Mouse (Mus musculus) layer of hippocampus, adult 11-12 months (tissue): ENCODE measurements around the gene Mxra8.

Experiments used
- DNase-seq: peaks from one replicate; pipeline ENCODE4 v3.0.0; 2022; ENCODE audit warnings: low spot score

Gene Mxra8

DNA sequence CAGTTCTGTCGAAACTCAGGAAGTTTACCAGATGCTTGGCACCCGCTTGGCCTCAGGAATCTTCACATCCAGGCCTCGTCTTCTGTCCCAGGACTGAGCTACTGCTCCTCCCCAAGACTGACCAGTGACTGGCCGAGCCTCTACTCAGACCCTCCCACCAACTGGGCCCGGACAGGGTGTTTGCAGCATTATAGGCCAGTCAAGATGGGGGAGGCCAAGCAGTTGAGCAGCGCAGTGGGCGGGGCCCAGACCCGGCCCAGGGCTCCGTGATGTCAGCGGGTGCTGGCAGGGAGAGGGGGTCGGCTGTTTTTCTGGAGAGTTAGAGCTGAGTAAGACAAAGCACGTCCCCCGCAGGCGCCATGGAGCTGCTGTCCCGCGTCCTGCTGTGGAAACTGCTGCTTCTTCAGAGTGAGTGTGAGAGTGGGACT lies at the start of gene Mxra8:
Gene Mxra8, plus strand, starts transcription at position 198 of the 428 bp plus-strand sequence.
- DNase-seq = no peak

- DNase-seq = no peak
Measured at GRCm38 (mm10) chr4:155790021-155790489, 49.4 kb upstream of the Mxra8 start, which contains the start of gene Ankrd65. Gene Ankrd65, plus strand, starts transcription at chr4:155790439.

DNA sequence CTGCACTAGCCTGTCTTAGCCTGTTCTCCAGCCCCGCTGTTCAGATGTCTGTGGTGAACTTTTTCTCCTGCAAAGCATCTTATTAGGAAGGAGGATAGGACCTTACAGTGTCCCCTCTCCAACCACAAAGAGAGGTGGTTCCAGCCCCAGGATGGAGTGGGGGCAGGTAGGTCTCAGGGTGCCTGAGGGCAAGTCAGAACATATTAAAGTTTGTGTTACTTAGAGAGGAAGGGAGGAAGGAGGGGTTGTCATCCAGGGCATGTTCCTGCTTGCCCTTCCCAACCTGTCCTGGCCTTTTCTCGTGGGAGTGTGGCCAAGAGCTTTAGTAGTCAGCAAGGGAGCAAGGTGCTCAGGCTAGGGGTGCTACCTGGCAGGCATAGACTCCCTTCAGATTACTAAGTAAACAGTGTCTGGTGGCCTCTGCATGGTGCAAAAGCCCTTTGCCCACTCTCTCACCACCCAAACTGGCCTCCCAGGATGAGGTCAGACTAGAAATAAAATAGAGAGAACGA lies 48.8 kb upstream of the Mxra8 start:
- DNase-seq = no peak

GRCm38 (mm10) chr4:155791240-155791933 lies 48.1 kb upstream of the Mxra8 start:
- no peak for DNase-seq

DNA sequence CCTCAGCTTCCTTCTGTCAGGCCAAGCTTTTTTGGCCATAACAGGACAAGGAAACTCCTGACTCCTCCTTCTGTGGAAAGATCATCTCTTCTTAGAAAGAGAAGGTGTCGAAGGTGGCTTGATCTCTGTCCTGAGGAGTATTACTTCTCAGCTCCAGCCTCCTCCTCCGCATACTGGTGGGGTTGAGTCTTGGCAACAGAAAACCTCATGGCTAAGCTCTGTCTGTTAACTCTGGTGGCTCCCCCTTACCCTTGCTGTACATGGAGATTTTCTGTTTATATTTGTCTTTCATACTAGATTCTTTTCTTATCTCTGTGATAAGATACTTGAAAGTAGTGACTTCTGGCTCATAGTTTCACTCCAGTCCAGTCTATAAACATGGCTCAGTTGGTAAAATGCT lies 45.8 kb upstream of the Mxra8 start:
- no peak for DNase-seq

DNA sequence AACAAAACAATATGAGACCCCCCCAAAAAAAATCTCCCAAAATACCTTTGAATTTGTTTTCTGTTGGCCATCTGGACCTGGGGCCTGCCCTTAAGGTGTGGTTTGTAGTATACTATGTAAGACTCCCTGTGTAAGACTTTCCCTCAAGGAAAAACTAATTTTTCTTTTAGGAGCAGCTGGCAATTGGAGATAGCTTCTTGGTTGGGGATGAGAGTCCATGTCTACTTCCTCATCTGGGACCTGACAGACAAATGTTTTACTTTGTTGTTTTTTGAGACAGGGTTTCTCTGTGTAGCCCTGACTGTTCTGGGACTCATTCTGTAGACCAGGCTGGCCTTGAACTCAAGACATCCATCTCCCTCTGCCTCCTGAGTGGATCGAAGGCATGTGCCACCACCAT lies 37.4 kb upstream of the Mxra8 start:
- DNase-seq = no peak

DNA sequence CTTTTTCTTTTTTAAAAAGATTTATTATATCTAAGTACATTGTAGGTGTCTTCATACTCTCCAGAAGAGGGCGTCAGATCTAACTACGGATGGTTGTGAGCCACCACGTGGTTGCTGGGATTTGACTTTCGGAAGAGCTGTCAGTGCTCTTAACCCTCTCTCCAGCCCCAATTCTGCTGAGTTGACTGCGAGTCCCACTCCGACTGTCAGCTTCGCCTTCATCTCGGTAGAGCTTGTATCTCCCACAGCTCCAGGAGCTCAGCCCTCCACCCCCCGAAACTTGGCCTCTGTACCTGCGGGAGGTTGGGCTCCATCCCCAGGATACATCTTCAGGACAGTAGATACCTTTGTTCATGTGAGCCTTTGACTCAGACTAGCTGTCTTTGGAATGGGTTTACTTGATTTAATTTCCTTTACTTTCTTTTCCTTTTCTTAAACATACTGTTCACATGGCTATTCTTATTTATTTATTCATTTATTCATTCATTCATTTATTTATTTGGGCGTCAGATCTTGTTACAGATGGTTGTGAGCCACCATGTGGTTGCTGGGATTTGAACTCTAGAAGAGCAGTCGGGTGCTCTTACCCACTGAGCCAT lies 36.6 kb upstream of the Mxra8 start, which contains the start of gene Mrpl20:
Gene Mrpl20, plus strand, starts transcription at position 138 of the 599 bp plus-strand sequence.
- no peak for DNase-seq

DNA sequence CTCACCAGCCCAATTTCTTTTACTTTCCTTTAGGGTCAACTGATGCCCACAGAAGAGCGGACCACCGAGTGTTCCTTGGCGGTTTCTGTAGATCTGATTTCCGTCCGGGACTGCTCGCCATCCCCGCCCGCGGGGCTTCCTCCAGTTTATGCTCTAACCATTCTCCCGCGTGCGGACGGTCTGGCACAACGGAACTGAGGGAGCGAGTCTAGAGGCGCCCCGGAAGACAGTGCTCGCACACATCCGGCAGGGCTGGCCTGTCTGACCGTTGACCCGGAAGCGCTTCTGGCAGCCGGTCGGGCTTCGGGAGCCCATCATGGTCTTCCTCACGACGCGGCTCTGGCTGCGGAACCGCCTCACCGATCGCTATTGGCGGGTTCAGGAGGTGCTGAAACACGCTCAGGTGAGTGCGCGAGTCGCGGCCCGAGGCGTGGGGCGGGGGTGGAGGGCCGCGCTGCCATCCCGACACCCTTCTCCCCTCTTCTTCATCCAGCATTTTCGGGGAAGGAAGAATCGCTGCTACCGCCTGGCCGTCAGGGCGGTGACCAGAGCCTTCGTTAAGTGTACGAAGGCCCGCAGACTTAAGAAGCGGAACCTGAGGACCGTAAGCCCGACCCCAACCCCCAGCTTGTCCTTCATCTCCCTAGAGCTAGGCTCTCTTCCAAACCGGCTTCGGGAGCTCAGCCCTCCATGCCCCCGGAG lies 36.0 kb upstream of the Mxra8 start:
- DNase-seq = peak; percentile 95

DNA sequence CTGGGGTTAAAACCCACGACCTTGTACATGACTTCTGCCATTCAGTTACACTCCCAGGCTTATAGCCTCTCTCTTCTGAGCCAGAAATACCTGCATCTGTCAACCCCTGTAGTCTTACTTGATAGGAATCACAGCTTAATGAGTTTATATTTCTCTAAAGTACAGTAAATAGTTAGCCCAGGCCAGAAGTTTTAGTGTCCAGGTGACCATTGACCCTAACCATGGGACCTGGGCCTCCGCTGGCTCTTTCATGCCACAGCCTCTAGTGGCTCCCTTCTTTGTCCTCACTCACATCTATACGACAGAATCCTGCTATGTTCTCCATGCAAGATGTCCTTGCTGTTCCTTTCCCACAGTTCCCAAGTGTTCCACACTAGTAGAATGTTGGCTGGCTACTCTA lies 31.6 kb upstream of the Mxra8 start:
- no peak for DNase-seq

DNA sequence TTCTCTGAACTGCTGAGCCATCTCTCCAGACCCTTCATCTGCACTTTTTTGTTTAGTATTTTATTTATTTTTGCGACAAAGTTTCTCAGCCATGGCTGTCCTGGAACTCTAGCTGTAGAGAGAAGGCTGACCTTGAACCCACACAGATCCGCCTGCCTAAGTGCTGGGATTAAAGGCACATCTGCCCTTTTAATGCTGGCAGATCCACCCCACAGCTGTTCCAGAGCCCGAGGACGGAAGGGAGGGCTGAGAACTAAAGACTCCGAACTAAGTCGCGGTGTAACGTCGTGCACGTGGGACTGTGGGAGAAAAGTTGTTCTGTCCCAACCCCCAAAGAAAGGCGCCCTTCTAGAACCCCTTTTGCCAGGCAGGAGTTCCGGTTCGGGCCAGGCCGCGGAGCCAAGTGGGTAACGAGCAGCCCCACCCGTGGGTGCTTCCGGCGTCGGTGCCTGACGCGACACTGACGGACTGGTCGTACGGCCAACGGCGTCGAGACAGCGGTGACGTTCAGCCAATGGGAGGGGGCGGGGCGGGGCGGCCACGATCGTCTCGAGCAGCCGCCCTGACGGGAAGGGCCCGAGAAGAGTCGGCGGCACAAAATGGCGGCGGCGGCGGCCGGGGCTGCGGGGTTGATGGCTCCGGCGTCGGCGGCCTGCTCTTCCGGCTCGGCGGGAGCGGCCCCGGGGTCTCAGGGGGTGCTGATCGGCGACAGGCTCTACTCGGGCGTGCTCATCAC lies 27.4 kb upstream of the Mxra8 start, which contains the start of gene Ccnl2:
Gene Ccnl2, plus strand, starts transcription at position 561 of the 736 bp plus-strand sequence.
- DNase-seq = peak; percentile 93

DNA sequence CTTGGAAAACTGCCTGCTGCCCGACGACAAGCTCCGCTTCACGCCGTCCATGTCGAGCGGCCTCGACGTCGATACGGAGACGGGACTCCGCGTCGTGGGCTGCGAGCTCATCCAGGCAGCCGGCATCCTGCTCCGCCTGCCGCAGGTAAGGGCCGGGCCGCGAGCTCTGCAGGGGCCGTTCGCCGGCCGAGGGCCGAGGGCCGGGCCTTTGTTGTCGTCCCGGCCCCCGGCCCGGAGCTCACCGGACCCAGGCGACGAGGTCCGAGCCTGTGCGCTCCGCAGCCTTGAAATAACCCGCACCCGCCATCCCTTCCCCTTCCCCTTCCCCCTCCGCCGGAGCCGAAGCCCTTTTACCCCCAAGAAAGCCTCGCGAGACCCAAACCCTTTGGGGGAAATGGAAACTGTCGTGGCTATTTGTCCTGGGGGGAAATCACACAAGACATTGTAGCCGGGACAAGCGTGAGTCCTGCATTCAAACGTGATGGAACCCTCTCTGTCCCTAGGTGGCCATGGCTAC lies 26.8 kb upstream of the Mxra8 start:
- no peak for DNase-seq

GRCm38 (mm10) chr4:155817533-155817932 lies 21.9 kb upstream of the Mxra8 start:
- DNase-seq = no peak

GRCm38 (mm10) chr4:155821025-155821424 lies 18.5 kb upstream of the Mxra8 start:
- no peak for DNase-seq

DNA sequence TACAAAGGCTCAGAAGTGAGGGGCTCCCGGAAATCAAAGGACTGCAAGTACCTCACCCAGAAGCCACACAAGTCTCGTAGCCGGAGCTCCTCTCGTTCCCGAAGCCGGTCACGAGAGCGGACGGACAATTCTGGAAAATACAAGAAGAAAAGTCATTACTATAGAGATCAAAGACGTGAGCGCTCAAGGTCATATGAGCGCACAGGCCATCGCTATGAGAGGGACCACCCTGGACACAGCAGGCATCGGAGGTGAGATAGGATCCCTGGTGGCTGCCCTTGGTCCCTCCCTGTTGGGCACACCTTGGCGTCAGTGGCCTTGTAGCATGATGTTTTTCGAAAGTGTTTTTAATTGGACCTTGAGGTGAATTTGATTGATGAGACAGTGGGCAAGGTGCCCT lies 16.0 kb upstream of the Mxra8 start:
- no peak for DNase-seq

GRCm38 (mm10) chr4:155829866-155830265 lies 9.6 kb upstream of the Mxra8 start:
- DNase-seq = no peak

GRCm38 (mm10) chr4:155830596-155830995 lies 8.9 kb upstream of the Mxra8 start:
- no peak for DNase-seq

- peak; percentile 96 for DNase-seq
Measured at GRCm38 (mm10) chr4:155831205-155831766, 8.2 kb upstream of the Mxra8 start, which contains the start of gene Aurkaip1. Gene Aurkaip1, plus strand, starts transcription at chr4:155831272.

- peak; percentile 41 for DNase-seq
Measured at GRCm38 (mm10) chr4:155831831-155832230, 7.6 kb upstream of the Mxra8 start.

DNA sequence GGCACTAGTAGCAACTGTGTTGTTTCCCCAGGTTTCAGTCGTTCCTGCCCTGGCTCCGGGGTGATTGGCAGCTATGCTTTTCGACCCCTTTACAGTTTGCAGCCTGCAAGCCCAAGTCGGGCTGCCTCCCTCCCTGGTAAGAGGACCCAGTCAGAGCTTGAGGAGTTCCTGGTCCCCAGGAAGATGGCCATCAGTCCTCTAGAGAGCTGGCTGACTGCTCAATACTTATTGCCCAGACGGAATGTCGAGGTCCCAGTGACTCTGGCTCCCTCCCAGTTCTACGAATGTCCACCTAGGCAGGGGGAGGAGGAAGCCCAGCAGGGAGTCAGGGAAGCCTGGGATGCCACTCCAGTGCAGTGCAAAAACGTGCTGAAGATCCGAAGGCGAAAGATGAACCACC lies 7.2 kb upstream of the Mxra8 start:
- no peak for DNase-seq

DNA sequence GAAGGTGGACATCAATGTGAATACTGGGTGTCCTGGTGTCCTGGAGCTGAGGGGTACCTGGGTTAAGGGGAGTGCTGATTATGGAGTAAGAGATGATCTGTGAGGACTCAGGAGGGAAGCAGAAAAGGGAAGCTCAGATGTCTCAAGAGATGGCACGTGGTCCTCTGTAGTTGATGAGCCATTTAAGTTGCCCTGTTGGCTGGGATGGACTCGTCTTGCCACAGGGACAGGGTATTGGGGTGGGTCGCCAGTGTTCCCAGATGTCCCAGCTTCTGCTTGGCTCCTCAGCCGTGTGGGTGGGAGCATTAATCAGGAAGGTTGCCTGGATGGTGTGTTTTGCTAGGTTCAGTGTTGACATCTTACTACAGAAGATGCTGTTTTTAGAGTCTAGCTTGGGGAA lies 6.2 kb upstream of the Mxra8 start:
- DNase-seq = no peak

DNA sequence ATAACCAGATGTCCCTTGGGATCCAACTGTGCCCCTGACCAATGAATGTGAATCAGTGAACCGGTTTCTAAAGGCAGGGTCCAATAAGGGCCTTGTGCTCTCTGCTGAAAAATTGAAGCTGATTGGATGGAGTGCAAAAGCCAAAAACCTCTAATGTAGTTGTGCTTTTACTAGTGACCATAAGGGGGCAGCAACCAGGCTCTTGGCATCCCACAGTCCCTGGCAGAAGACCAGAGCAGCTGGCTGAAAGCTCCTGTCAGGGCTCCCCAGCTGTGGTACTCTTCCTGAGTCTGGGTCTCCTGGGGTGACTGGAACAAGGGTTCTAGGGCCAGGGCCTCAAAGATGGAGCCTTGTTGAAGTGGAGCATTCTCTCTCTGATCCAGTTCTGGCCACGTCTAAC lies 5.6 kb upstream of the Mxra8 start:
- peak; percentile 81 for DNase-seq
